In the genomic region with DNA sequence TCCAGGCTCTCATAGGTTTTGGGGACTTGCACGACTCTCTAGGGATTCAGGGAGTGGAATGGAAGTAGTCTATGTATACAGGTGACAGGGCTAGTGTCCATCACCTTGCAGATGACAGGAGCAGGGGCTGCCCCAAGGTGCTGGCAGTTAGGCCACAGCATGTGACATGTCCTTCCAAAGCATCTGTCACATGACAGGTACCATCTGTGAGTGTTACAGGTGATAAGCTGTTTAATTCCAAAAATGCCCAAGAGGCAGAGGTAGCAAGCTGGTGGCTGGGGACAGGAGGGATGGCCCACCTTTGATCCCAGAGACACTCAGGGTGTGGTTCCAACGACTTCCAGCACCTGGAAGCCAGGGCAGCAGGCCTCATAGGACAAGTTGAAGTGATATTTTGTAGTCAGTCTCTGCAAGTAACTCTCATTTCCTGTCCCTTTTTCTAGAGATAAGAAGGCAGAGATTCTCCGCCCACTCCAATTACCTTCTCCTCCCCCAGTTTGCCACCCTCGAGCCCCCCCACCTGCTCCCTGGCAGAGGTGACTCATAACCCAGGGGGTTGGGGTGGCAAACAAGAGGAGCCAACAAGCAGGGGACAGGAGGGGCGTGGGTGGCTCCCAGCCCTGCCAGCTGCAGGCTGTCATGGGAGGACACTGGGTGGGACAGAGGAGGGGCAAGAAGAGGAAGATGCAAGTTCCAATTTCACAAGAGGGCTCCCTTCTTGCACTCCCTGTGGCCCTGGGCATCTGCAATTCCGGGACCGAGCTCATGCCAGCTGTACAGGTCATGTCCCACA, we compare ENCODE assay signal across 10 mouse cellular contexts. TPM values are rescaled to one million over a fixed set of nuclear protein-coding genes. Genes with fewer than 3 reads are reported as not detected.
DNase-seq lines count a peak whose midpoint lies in the region; ATAC-seq and TF ChIP-seq lines count a peak whose summit lies in the region.
"Had no signal": no experiment of that assay in that cellular context is flagged by ENCODE, and none has a peak within 500 bp of the region (broad histone marks: within the 10 kb centered on the region; RNA-seq: fewer than 3 reads in every experiment).

No protein-coding gene starts in this region.

- peaks cover 6% of the 10 kb centered on the region for H3K36me3 ChIP-seq in small intestine, adult 2 months (ENCODE audit: control insufficient read depth, insufficient read depth, low read length)
- H3K36me3 ChIP-seq in hindbrain, embryonic 13.5 days, result no peaks in the 10 kb centered on the region

- no peak for ATAC-seq in hindbrain, embryonic 13.5 days (ENCODE audit: low FRiP score)

- no peaks in the 10 kb centered on the region for H3K9me3 ChIP-seq in hindbrain, embryonic 13.5 days

- no peak overlapping the region for H3K4me2 ChIP-seq in hindbrain, embryonic 13.5 days
- H3K4me2 ChIP-seq: lung, embryonic 14.5 days had no signal

- DNase-seq in adrenal gland, postnatal 14 days, result peak; percentile 52
- DNase-seq in adrenal gland, adult 8-10 months, result no peak
- DNase-seq in layer of hippocampus, adult 2 months (ENCODE audit: low spot score in 2 of 2), result peak; percentile 79 to 80
- no peak for DNase-seq in layer of hippocampus, adult 9-10 months (ENCODE audit: low spot score)
- DNase-seq in frontal cortex, postnatal 36 days (ENCODE audit: low spot score in 2 of 2), result peak; percentile 63 to 72
- DNase-seq in lung, postnatal 14 days, result no peak
- DNase-seq: embryo, embryonic 11 days; lung, embryonic 14.5 days had no signal

- H3K9ac ChIP-seq in hindbrain, embryonic 13.5 days, result no peak overlapping the region
- H3K9ac ChIP-seq: lung, embryonic 14.5 days had no signal

- H3K4me1 ChIP-seq in small intestine, adult 2 months (ENCODE audit: control insufficient read depth, insufficient read depth, insufficient read length, low read length), result peaks cover 16% of the 10 kb centered on the region
- peaks cover 18% of the 10 kb centered on the region for H3K4me1 ChIP-seq in hindbrain, embryonic 13.5 days (replicated peaks)

- H3K27me3 ChIP-seq in small intestine, adult 2 months (ENCODE audit: control insufficient read depth, insufficient read depth, low read length), result no peaks in the 10 kb centered on the region
- 0 out of 2 replicates have a peak, but pooled peaks cover 4% of the 10 kb centered on the region for H3K27me3 ChIP-seq in hindbrain, embryonic 13.5 days

- TF ChIP-seq CTCF in layer of hippocampus, adult 2 months (conservative IDR thresholded peaks at IDR 0.05), result no peak
- TF ChIP-seq CTCF in small intestine, adult 2 months (IDR thresholded peaks at IDR 0.05; ENCODE audit: extremely low read depth, insufficient read length, insufficient replicate concordance, low read depth, low read length), result no peak

- H3K4me3 ChIP-seq in layer of hippocampus, adult 2 months, result no peak overlapping the region
- no peak overlapping the region for H3K4me3 ChIP-seq in small intestine, adult 2 months (ENCODE audit: low read depth, low read length)
- H3K4me3 ChIP-seq in hindbrain, embryonic 13.5 days, result no peak overlapping the region

- 20% methylated on average over 7 of the region's 7 CpGs for WGBS in small intestine, adult 2 months
- WGBS in hindbrain, embryonic 13.5 days, result 71% methylated on average over 7 of the region's 7 CpGs

- H3K27ac ChIP-seq in layer of hippocampus, adult 2 months, result peak overlapping the region; percentile 88
- peak overlapping the region; percentile 44; the same call in 1 of the 2 replicates for H3K27ac ChIP-seq in small intestine, adult 2 months (ENCODE audit: insufficient read depth, low read depth, low read length)
- H3K27ac ChIP-seq in hindbrain, embryonic 13.5 days, result no peak overlapping the region

- no peak for TF ChIP-seq POLR2A in small intestine, adult 2 months (IDR thresholded peaks at IDR 0.05; ENCODE audit: low read depth, low read length)

RNA-seq across cellular contexts. Expression of gene Camk2b, which starts 47.7 kb away (rescaled TPM):
- total RNA-seq in adrenal gland, postnatal 14 days (2021), result 14.8 and 16.8 TPM in 2 replicates
- 10 to 100 TPM; 13.2 to 25.8 (median 20.0) TPM for total RNA-seq in adrenal gland, adult 8-10 months (2022)
- total RNA-seq in layer of hippocampus, adult 2 months (2021), result 1,000 to 10,000 TPM; 1,149 to 1,215 TPM
- polyA plus RNA-seq in small intestine, adult 2 months (2012; rRNA removed), result 1.2 and 8.1 TPM in 2 replicates
- 63.1 and 65.8 TPM in 2 replicates for polyA plus RNA-seq in hindbrain, embryonic 13.5 days (2015; fragmentation: Nextera tagmentation; extraction: Ambion mirVana)

Comparison
In these comparisons a context has a peak if more than half of its experiments do, and no peak if none do; other contexts are left out.
1. DNase-seq: peak in adrenal gland, postnatal 14 days (single experiment), layer of hippocampus, adult 2 months (2 of 2) and frontal cortex, postnatal 36 days (2 of 2); none in adrenal gland, adult 8-10 months (single experiment), layer of hippocampus, adult 9-10 months (single experiment) and lung, postnatal 14 days (single experiment).
2. RNA of gene Camk2b, which starts 47.7 kb away (total RNA-seq): 1,149 to 1,215 TPM in layer of hippocampus, adult 2 months; 13.2 to 25.8 TPM in adrenal gland, adult 8-10 months and 14.8 to 16.8 TPM in adrenal gland, postnatal 14 days; every median in the first group is over 10 times any median in the second.